Mouse (Mus musculus): ENCODE results near the gene Patj.

- TF ChIP-seq POLR2A (IDR thresholded peaks at IDR 0.05; ENCODE audit: low read depth, low read length): no peak
- no peak for TF ChIP-seq CTCF (IDR thresholded peaks at IDR 0.05; ENCODE audit: borderline replicate concordance, insufficient read depth, low read length)
These were observed 333.1 kb downstream of the Patj start for GRCm38 (mm10) chr4:98728716-98729115.

All from embryonic fibroblast, embryonic 13.5 days (primary cell).